Mouse (Mus musculus): ENCODE results near the gene Homez.

The Homez gene

DNA sequence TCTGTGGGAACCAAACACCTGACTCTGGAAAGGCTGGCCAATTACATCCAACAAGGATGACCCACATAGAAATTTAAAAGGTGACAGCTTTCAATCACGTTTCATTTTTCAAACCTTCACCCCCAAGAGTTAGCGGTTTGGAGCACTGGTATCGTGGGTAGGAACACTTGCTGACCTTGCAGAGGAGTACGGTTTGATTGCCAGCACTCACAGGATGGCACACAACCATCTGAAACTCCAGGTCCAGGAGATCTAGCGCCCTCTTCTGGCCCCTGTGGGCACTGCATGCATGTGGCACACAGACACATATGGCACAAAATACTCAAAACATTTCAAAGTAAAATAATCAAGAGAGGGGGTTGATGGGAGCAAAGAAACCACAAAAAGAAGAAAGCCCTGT is 3.8 kb downstream of the Homez start:
- DNase-seq = no peak

DNA sequence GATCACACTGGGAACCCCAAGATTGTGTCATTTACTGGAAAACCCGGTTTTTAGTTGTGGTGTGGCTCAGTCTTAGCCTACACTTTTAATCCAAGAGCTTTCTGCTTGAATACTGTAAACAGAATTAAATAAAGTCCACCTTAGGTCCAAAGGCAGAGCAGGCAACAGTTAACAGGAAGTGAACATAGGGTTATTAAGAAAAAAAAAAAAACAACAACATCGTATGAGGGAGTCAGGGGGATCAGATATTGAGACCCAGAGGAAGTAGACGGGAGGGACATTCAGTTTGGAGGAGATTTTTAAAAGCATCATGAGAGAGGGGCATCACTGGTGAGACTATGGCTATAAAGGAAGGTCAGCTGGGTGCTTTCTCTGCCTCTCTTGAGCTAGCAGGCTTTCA is 4.5 kb downstream of the Homez start:
- DNase-seq = no peak

DNA sequence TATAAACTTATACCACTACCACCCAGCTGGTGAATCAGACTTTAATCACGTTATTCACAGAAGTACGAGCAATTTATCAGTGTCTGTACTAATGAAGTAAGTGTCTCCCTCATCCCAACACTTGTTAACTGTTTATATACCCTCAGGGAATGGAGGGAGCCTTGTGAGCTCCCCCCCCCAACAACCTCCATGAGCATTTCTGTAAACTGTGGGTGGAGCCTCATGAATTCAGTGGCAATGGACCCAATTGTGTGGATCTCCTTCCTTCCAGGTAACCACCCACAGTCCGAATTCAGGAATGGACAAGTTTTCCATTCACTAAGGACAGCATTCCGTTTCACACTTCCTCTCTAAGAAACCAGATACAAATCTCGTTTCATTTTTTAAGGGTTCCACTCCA is 5.1 kb downstream of the Homez start:
- no peak for DNase-seq

DNA sequence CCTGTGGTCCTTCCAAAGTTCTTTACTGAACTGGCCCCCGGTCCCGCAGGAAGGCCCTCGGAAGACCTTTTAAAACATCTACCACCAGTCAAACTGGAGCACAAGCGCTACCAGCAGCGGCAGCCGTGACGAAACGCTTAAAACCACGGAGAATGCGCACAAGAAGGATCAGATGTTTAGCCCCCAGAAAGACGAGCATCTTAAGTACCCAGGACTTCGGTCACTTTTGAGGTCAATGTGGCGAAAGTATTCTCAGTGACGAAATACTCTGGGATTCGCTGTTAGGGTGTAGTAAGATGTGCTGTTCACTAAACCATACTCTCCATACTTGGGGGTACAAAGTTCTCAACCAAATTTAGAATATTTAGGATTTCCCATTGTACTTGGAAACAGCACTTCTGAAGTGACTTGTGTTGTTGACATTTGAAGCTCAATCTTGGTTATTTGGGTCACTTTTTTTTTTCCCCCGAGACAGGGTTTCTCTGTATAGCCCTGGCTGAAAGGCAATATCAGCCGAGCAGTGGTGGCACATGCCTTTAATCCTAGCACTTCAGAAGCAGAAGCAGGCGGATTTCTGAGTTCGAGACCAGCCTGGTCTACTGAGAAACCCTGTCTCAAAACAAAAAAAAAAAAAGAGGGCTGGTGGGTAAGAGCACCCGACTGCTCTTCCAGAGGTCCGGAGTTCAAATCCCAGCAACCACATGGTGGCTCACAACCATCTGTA is 6.3 kb downstream of the Homez start:
- no peak for DNase-seq

DNA sequence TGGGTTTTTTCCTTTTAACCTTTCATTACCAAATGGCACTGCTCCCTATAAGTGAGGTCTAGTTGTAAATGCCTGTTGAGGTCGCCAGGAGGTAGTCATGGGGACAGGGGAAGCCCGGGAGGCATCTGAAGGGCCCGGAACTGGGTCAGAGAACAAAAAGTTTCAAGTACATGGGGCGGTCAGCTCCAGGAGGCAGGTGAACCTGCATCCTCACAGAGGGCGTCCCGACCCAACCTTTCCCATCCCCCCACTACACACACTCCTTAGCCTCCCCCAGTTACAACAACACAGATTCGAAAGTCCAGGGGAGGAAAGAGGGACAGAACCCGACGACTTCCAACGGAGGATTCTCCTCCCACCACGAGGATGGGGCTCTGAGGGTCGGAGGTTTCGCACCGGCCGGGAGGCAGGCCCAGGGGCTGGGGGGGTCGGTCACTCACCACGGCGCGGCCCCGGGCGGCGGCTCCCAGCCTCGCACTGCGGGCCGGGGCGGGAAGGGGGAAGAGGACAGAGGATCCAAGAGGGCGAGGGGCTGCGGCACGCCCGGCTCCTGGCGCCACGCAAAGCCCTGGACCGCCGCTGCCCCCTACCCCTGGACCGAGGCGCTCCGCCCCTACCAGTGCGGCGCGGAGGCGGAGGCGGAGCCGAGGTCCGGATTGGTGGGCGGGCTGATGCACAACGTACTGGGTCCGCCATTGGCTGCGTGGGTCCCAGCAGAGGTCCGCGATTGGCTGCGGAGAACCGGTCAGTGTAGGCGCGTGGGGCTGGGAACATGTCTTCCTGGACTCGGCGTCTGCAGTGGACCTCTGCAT is 7.1 kb downstream of the Homez start:
- DNase-seq = peak; percentile 97

DNA sequence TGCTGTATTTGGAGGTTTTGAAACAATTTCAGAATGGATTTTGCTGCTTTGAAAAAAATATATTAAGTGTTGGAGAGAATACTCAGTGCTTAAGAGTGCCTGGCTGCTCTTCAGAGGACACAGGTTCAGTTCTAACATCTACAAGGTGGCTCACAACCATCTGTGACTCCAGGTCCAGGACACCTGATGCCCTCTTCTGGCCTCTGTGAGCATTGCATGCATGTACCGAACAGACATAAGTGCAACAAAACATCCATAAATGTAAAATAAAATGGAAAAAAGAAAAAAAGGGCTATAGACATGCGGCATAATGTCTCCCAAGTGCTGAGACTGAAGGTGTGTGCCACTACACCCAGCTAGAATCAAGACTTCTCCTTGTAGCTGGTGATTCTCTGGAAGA is 10.2 kb downstream of the Homez start:
- peak; percentile 80 for DNase-seq

DNA sequence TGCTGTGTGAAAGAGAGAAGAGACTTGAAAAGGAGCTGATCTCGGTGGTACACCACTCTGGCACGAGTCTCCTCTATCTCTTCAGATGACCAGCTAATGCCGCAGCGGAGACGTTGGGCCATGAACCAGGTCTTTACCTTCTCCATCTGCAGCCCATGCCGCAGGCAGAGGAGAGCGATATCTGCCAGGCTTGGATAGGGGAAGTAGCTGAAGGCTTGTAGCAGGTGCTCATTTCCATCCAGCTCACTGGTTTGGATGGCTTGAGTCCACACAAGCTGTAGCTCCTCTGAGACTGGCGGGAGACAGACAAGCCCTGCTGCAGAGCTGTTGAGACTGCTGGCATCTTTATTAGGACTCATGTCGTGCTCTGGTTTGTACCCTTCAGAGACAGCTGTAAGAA is 12.9 kb downstream of the Homez start:
- DNase-seq = no peak

DNA sequence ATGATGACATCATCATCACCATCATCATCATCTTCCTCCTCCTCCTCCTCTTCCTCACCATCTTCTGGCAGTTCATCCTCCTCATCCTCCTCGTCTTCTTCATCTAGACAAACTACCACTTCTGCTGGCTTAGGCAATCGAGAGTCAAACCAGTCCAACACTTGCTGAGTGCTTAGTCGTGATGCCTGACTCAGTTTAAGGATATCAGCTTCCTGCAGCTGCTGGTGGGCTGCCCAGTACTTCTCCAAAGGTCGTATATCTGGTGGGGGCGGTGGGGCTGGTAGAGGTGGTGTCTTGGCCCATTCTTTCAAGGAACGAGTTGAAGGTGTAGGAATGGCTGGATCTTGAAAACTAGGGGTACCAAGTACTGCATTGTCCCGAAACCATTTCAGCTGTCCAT is 14.1 kb downstream of the Homez start:
- no peak for DNase-seq

DNA sequence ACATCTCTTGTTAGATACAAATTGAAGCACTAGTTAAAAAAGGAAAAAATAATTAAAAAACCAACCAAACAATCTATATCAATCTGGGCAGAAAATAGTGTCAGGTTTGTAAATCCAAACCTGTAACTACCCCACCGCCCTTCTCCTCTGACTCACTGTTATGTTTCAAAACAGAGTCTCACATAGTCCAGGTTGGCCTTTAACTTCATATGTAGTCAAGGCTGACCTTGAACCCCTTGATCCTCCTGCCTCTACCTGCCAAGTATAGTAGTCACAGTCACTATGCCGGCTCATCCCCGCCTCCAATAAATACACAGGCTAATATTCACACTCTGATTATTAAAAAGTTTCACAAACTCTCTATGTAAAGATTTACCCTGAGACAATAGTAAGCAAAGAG is 15.0 kb downstream of the Homez start:
- no peak for DNase-seq

DNA sequence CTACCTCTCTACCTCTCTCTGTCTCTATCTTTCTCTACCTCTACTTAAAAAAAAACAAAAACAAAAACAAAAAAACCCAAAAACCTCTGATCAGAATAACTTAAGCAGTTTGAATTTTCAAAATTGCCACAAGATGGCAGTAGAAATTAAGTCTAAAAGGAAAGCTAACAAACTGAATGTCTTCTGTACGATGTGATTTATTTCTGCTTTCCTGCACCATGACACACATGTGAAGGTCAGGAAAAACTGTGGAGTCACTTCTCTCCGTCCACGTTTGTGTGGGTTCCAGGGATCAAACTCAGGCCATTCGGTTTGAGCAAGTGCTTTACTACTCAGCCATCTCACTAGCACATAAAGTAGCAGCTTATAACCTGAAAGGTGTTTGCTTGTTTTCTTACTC is 27.3 kb downstream of the Homez start:
- DNase-seq = peak; percentile 18

DNA sequence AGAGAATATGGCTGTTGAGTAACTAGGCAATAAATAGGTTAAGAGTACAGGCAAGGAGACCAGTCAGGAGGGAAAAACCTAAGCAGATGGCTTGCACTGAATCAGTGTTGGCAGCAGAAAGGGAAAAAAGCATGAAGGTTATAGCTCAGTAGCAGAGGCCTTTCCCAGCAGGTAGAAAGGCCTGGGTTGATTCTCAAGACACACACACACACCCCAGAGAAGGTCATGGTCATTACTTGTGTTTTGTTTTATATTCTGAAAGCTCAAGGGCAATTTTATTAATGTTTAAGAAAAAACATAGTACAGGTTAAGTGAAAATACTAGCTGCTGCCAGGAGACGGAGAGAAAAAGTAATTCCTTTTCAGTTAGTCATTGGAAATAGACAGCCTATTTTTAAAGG is 47.0 kb downstream of the Homez start:
- peak; percentile 16 for DNase-seq

DNA sequence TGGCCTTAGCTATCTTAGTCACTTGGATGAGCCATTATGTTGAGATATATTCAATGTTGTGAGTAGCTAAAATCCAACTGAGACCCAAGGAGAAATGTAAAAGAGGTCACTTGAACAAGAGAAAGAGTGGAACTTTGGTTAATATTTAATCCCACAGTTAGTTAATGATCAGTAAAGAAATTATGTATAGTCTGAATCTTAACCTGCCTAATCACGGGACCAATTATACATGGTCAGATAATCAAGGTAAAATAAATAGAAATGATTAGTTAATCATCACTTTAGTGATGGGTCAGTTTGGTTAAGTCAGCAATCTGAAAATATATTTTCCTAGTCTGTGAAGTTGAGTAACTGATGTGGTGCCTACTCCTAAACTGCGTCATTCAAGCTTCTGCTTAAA is 48.5 kb downstream of the Homez start:
- DNase-seq = no peak

DNA sequence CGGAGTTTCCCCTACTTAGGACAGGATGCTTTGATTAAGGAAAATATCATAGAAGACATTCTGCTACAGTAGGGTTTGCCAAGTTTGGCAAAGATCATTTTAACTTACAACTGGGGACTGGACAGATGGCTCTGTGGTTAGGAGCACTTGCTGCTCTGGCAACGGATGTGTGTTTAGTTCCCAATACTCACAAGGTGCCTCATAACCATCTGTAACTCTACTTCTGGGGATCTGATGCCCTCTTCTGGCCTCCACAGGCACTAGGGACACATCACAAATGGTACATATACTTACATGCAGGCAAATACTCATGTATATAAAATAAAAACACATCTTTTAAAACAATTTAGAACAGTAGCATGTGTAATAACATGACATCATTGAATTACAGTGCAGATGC is 53.0 kb downstream of the Homez start:
- DNase-seq = peak; percentile 56

DNA sequence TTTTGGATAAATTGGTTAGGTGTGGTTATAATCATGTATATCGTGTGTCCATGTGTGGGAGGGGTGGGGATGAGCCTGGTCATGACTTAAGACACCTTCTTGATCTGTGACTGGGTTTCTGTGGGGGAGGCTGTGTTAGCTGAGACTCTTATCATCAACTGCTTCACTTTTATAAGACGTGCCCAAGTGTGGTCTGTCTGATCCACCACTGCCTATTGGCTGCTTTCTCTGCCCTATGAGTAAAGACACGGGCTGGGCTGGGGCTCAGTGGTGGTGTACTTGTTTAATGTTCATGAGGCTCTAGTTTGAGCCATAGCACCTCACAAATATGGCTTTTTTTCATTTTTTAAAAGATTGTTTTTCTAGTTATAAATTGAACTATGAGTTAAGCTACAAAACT is 55.0 kb downstream of the Homez start:
- DNase-seq = no peak

DNA sequence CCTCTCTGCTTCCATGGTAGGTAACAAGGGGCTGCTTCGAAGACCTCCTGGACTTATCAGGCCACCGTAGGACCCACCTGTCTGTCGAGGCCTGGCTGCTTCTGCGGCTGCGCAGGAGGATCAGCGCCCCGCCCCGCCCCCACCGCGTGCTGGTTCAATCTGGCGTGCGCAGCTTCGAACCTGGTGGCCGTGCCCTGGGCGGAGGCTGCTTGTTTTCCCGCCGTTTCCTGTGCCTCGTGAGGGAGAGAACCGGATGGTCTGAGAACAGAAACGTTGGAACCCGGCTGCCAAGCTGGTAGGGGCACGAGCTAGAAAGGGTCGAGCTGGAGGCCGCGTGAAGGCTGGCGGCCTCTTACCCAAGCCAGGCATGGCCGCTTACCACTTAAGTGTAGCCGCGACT is 56.8 kb downstream of the Homez start, which contains the start of gene Rnf212b:
Gene Rnf212b, plus strand, starts transcription at position 151 of the 400 bp plus-strand sequence.
- no peak for DNase-seq

DNA sequence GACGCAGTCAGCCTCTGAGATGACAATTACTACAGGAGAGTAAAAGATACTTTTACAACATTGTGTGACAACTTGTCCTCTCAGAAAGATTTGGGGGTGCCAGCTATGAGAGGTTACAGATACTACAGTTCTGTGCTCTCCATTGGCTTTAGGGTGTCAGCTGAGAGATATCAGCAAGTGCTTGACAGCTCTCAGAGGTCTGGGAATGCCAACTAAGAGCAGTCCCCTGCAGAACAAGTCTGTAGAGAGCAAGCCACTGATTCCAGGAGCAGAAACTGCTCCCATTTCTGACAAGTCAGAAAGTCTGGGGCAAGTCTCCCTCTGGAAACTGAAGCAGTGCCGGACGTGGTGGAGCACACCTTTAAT is 61.1 kb downstream of the Homez start:
- no peak for DNase-seq

DNA sequence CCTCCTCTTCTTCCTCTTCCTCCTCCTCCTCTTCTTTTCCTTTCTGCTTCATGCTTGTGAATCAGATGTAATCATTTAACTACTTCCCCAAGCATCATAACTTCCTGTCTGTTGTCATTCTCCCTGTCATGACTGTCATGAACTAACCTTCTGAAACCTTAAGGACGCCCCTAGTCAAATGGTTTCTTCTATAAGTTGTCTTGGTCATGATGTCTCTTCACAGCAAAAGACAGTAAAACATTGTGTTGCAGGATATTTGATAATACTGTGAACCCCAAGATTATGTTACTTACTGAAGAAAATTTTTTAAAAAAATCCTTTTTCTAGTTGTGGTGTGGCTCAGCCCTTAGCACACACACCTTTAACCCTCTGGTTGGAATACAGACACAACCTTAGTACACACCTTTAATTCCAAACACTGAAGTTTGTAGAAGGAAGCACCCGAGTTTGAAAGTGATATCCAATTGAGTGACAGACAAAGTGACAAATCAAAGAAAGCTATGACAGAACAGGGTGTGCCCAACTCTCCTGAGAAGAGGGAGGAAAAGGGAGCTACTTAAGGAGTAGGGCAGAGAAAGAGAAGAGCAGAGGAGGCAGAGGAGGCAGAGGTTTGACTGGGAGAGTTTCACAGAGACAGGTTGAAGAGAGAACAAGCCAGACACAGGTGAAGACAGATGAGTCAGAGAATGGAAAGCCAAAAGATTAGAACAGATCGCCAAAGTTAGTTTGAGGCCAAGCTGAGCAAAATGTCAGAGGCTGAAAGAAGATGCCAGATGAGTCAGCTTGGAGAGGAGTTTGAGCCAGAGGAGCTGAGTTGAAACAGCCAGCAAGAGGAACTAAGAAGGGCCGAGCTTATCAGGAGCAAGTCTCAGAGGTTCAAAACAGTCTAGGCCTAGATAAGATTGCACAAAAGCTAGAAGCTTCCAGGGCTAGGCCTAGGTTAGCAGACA is 61.8 kb downstream of the Homez start:
- no peak for DNase-seq

DNA sequence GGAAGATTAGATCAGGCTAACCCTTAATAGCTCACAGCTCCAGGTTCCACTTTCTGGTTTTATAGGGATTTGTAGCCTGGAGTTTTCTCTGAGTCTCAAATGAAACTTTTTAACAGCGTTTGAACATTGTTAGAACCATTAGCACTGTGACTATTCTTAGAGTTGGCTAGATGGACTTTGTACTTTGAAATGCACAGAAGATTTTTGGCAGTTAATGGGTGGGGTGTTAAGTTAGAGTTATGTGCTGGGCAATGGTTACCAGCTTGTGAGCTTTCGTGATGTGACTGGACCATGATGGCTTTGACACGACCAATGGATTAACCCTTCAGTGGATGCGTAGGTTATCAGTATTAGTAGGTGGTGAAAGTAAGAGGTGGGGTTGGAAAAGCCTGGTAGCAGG is 64.6 kb downstream of the Homez start:
- no peak for DNase-seq
